Mouse (Mus musculus) MEL (cell line): Measurements from ENCODE around the gene Ccl6.

Experiments used
- CTCF ChIP-seq, 3 experiments: IDR thresholded peaks in 2 of 3; conservative IDR thresholded peaks in 1 of 3; 2 replicates each; pipeline ENCODE4 v1.5.1; 2011 to 2012; ENCODE audit warnings: low read length in 3 of 3, low read depth in 2 of 3, mild to moderate bottlenecking in 2 of 3, improper control_type of control experiment in 1 of 3, inconsistent platforms in 1 of 3, mixed read lengths in 1 of 3, moderate library complexity in 1 of 3; ENCODE audit not compliant: control insufficient read depth in 1 of 3, insufficient read depth in 1 of 3, poor library complexity in 1 of 3, severe bottlenecking in 1 of 3
- ELF1 ChIP-seq: IDR thresholded peaks from 2 replicates; pipeline ENCODE4 v1.6.1; 2014; ENCODE audit warnings: low read depth, mild to moderate bottlenecking, inconsistent platforms, low read length, improper control_type of control experiment, moderate library complexity
- EP300 ChIP-seq, 2 experiments: IDR thresholded peaks; 2 replicates each; pipeline ENCODE4 v1.6.1; 2011; ENCODE audit warnings: improper control_type of control experiment in 2 of 2, low read length in 2 of 2, low read depth in 1 of 2, mild to moderate bottlenecking in 1 of 2
- GABPA ChIP-seq: IDR thresholded peaks from 2 replicates; pipeline ENCODE4 v1.6.1; 2012; ENCODE audit warnings: low read depth, mild to moderate bottlenecking, inconsistent platforms, low read length, improper control_type of control experiment, moderate library complexity
- MAX ChIP-seq: IDR thresholded peaks from 2 replicates; pipeline ENCODE4 v1.6.1; 2011; ENCODE audit warnings: low read length, improper control_type of control experiment
- NRF1 ChIP-seq: IDR thresholded peaks from 2 replicates; pipeline ENCODE4 v1.6.1; 2014; ENCODE audit warnings: low read depth, mild to moderate bottlenecking, inconsistent platforms, low read length, improper control_type of control experiment, moderate library complexity; ENCODE audit not compliant: poor library complexity, insufficient read depth, severe bottlenecking
- POLR2A ChIP-seq, 2 experiments: IDR thresholded peaks; 2 replicates each; pipeline ENCODE4 v1.6.1; 2011 to 2012; ENCODE audit warnings: low read length in 2 of 2, mild to moderate bottlenecking in 2 of 2, control low read depth in 1 of 2, improper control_type of control experiment in 1 of 2, low read depth in 1 of 2, moderate library complexity in 1 of 2; ENCODE audit not compliant: control insufficient read depth in 1 of 2, insufficient read depth in 1 of 2, poor library complexity in 1 of 2
- POLR2AphosphoS2 ChIP-seq: IDR thresholded peaks from 2 replicates; pipeline ENCODE4 v1.6.1; 2011; ENCODE audit warnings: low read length, improper control_type of control experiment
- POLR2AphosphoS5 ChIP-seq: IDR thresholded peaks from 2 replicates; pipeline ENCODE4 v1.6.1; 2012; ENCODE audit warnings: low read depth, borderline replicate concordance, mild to moderate bottlenecking, inconsistent platforms, low read length, moderate library complexity, mixed read lengths
- RCOR1 ChIP-seq: IDR thresholded peaks from 2 replicates; pipeline ENCODE4 v1.6.1; 2012; ENCODE audit warnings: low read depth, mild to moderate bottlenecking, inconsistent platforms, low read length, improper control_type of control experiment
- TAL1 ChIP-seq: IDR thresholded peaks from 2 replicates; pipeline ENCODE4 v1.6.1; 2012; ENCODE audit warnings: mild to moderate bottlenecking, inconsistent platforms, low read length, moderate library complexity, mixed read lengths
- TBP ChIP-seq: IDR thresholded peaks from 2 replicates; pipeline ENCODE4 v1.8.0; 2011; ENCODE audit warnings: low read depth, low read length, improper control_type of control experiment
- ZNF384 ChIP-seq: IDR thresholded peaks from 2 replicates; pipeline ENCODE4 v1.6.1; 2012; ENCODE audit warnings: low read depth, mild to moderate bottlenecking, inconsistent platforms, low read length, improper control_type of control experiment

- TF ChIP-seq TAL1 (no peak), POLR2A (IDR thresholded peaks at IDR 0.05; ENCODE audit: control insufficient read depth in 1 of 2, insufficient read depth in 1 of 2, low read depth in 1 of 2, low read length in 2 of 2, poor library complexity in 1 of 2) (no peak), POLR2AphosphoS2 (no peak), GABPA (no peak), ELF1 (no peak), CTCF (IDR thresholded peaks at IDR 0.05 in 2 of 3, conservative IDR thresholded peaks at IDR 0.05 in 1 of 3; ENCODE audit: control insufficient read depth in 1 of 3, insufficient read depth in 1 of 3, low read depth in 2 of 3, low read length in 3 of 3, poor library complexity in 1 of 3, severe bottlenecking in 1 of 3) (no peak), EP300 (IDR thresholded peaks at IDR 0.05; ENCODE audit: low read depth in 1 of 2, low read length in 2 of 2) (no peak), NRF1 (no peak), POLR2AphosphoS5 (no peak), MAX (no peak), ZNF384 (no peak), TBP (no peak), RCOR1 (no peak)
Measured at GRCm38 (mm10) chr11:83540931-83541330, 52.0 kb downstream of the Ccl6 start.
